Mouse (Mus musculus) neural tube, embryonic 14.5 days (tissue): ENCODE data around the gene Orc2. TPM values are rescaled to one million over a fixed set of nuclear protein-coding genes. Genes with fewer than 3 reads are reported as not detected.

Experiments
- ATAC-seq: fragments of 200-750 bp; cut with Nextera tagmentation; 2 replicates; pipeline ENCODE4 v1.8.0; 2017; ENCODE audit warnings: low read depth, mild to moderate bottlenecking, moderate TSS enrichment, moderate library complexity
- H3K27ac ChIP-seq: fragments of 300-500 bp; sonication (generic); 2 replicates; pipeline ENCODE4 v1.5.1; 2014; ENCODE audit warnings: low read depth, mild to moderate bottlenecking, control low read depth, low read length, moderate library complexity, mixed read lengths
- H3K27me3 ChIP-seq: fragments of 300-500 bp; sonication (generic); 2 replicates; pipeline ENCODE4 v1.6.1; 2014; ENCODE audit warnings: low read length; ENCODE audit not compliant: control insufficient read depth, insufficient read depth
- H3K36me3 ChIP-seq: fragments of 300-500 bp; sonication (generic); 2 replicates; pipeline ENCODE4 v1.6.1; 2014; ENCODE audit warnings: low read length, mixed read lengths; ENCODE audit not compliant: control insufficient read depth, insufficient read depth
- H3K4me1 ChIP-seq: fragments of 300-500 bp; sonication (generic); 2 replicates; pipeline ENCODE4 v1.6.1; 2014; ENCODE audit warnings: low read length; ENCODE audit not compliant: control insufficient read depth, insufficient read depth
- H3K4me2 ChIP-seq: fragments of 300-500 bp; sonication (generic); 2 replicates; pipeline ENCODE4 v1.6.1; 2014; ENCODE audit warnings: mild to moderate bottlenecking, low read depth, low read length, control low read depth
- H3K4me3 ChIP-seq: fragments of 300-500 bp; sonication (generic); 2 replicates; pipeline ENCODE4 v1.5.1; 2014; ENCODE audit warnings: low read depth, low read length, control low read depth, mixed read lengths
- H3K9ac ChIP-seq: fragments of 300-500 bp; sonication (generic); replicated peaks from 2 replicates; pipeline ENCODE4 v1.6.1; 2014; ENCODE audit warnings: low read depth, mild to moderate bottlenecking, control low read depth, low read length, mixed read lengths
- H3K9me3 ChIP-seq: fragments of 300-500 bp; sonication (generic); 2 replicates; pipeline ENCODE4 v1.6.1; 2016; ENCODE audit warnings: low read length; ENCODE audit not compliant: control insufficient read depth
- WGBS: fragments of 180-500 bp; shearing (Covaris S2); extraction: QIAGEN DNeasy Blood & Tissue Kit; methylation state at CpG from one replicate; pipeline ENCODE4 v1.1.7; 2014; 5-methylcytosine and 5-hydroxymethylcytosine counted together
- polyA plus RNA-seq: library from polyadenylated mRNA; unstranded; fragments of >200 nt; fragmentation: Nextera tagmentation; extraction: Ambion mirVana; gene quantifications from 2 replicates; pipeline ENCODE4 v1.2.1, GENCODE M21; 2014

Gene Orc2
- polyA plus RNA-seq, 1 experiment from 2014 or later: 21.6 TPM

GRCm38 (mm10) chr1:58475662-58476061 lies 29.2 kb downstream of the Orc2 start:
- no peaks in the 10 kb centered on the region for H3K4me1 ChIP-seq
- no peak overlapping the region for H3K27ac ChIP-seq
- no peak overlapping the region for H3K4me3 ChIP-seq
- H3K9ac ChIP-seq: no peak overlapping the region
- no peak for ATAC-seq
- WGBS: 95% methylated on average over 8 of the region's 8 CpGs
- no peaks in the 10 kb centered on the region for H3K27me3 ChIP-seq
- no peak overlapping the region for H3K4me2 ChIP-seq
- no peaks in the 10 kb centered on the region for H3K9me3 ChIP-seq
- H3K36me3 ChIP-seq: peaks cover 50% of the 10 kb centered on the region

DNA sequence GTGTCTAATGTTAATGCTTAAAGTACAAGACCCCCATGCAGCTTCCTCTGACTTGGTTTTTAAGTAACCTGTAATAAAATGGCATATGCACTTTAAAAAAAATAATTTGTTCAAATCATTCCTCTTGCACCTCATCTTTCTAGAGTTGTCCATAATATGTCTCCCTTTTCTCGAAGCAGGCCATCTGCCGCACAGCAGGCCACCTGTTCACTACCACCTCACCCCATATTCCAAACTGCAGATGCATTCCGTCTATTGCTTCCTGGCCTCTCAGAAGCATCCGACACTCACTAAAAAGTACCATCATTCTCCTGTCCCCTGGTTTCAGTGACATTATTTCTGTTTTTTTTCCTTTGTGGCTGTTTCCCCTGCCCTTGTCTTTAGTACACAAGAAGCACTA lies 39.3 kb downstream of the Orc2 start:
- H3K9ac ChIP-seq: no peak overlapping the region
- ATAC-seq: no peak
- H3K27ac ChIP-seq: no peak overlapping the region
- no peaks in the 10 kb centered on the region for H3K9me3 ChIP-seq
- H3K4me1 ChIP-seq: no peaks in the 10 kb centered on the region
- H3K27me3 ChIP-seq: no peaks in the 10 kb centered on the region
- H3K36me3 ChIP-seq: peaks cover 64% of the 10 kb centered on the region
- WGBS: 97% methylated on average over 4 of the region's 4 CpGs
- no peak overlapping the region for H3K4me3 ChIP-seq
- no peak overlapping the region for H3K4me2 ChIP-seq

GRCm38 (mm10) chr1:58465042-58465441 lies 39.9 kb downstream of the Orc2 start:
- WGBS: 95% methylated on average over 4 of the region's 4 CpGs
- no peak overlapping the region for H3K9ac ChIP-seq
- no peak overlapping the region for H3K27ac ChIP-seq
- H3K4me1 ChIP-seq: no peaks in the 10 kb centered on the region
- peaks cover 69% of the 10 kb centered on the region for H3K36me3 ChIP-seq
- no peaks in the 10 kb centered on the region for H3K27me3 ChIP-seq
- no peak for ATAC-seq
- no peaks in the 10 kb centered on the region for H3K9me3 ChIP-seq
- H3K4me2 ChIP-seq: no peak overlapping the region
- no peak overlapping the region for H3K4me3 ChIP-seq

- Histone ChIP-seq H3K4me1 (no peaks in the 10 kb centered on the region), H3K27ac (no peak overlapping the region), H3K4me2 (no peak overlapping the region), H3K4me3 (no peak overlapping the region), H3K36me3 (peaks cover 61% of the 10 kb centered on the region), H3K9ac (no peak overlapping the region), H3K27me3 (no peaks in the 10 kb centered on the region), H3K9me3 (no peaks in the 10 kb centered on the region)
- ATAC-seq: no peak
- WGBS: 76% methylated on average over 2 of the region's 2 CpGs
These were observed 41.0 kb downstream of the Orc2 start for GRCm38 (mm10) chr1:58463935-58464334.

GRCm38 (mm10) chr1:58460566-58460965 lies 44.3 kb downstream of the Orc2 start:
- Histone ChIP-seq H3K27ac (no peak overlapping the region), H3K4me2 (no peak overlapping the region), H3K9me3 (no peaks in the 10 kb centered on the region), H3K27me3 (no peaks in the 10 kb centered on the region), H3K9ac (no peak overlapping the region), H3K4me1 (no peaks in the 10 kb centered on the region), H3K4me3 (no peak overlapping the region), H3K36me3 (peaks cover 77% of the 10 kb centered on the region)
- no peak for ATAC-seq
- WGBS: 98% methylated on average over 3 of the region's 3 CpGs

GRCm38 (mm10) chr1:58458867-58459266 lies 46.0 kb downstream of the Orc2 start:
- Histone ChIP-seq H3K36me3 (peaks cover 69% of the 10 kb centered on the region), H3K9me3 (no peaks in the 10 kb centered on the region), H3K27me3 (no peaks in the 10 kb centered on the region), H3K9ac (no peak overlapping the region), H3K4me3 (no peak overlapping the region), H3K27ac (no peak overlapping the region), H3K4me1 (no peaks in the 10 kb centered on the region), H3K4me2 (no peak overlapping the region)
- WGBS: 87% methylated on average over 2 of the region's 2 CpGs
- no peak for ATAC-seq

- Histone ChIP-seq H3K36me3 (peaks cover 70% of the 10 kb centered on the region), H3K27me3 (no peaks in the 10 kb centered on the region), H3K27ac (no peak overlapping the region), H3K9me3 (no peaks in the 10 kb centered on the region), H3K4me2 (no peak overlapping the region), H3K4me1 (no peaks in the 10 kb centered on the region), H3K4me3 (no peak overlapping the region), H3K9ac (no peak overlapping the region)
- WGBS: 91% methylated on average over 5 of the region's 5 CpGs
- no peak for ATAC-seq
These were observed 46.7 kb downstream of the Orc2 start for GRCm38 (mm10) chr1:58458175-58458574.

DNA sequence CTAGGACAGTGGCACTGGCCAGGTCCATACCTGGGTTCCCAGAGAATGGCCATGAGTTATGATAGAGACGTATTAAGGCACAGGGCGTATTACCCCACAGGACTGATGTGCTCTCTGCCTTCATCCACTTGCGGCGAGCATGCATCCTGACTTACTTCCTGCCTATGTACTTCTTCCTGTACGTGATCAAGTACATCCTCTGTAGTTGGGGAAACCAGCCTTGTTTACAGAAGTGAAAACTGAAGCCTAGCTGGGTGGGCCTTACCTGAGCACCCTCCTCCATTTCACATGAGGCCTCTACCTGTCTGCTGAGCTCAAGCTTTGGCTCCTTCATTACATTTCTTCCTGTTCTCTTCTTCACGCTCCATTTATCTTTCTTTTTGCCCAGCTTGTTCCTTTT lies 50.6 kb downstream of the Orc2 start:
- Histone ChIP-seq H3K27me3 (no peaks in the 10 kb centered on the region), H3K36me3 (peaks cover 56% of the 10 kb centered on the region), H3K4me2 (no peak overlapping the region), H3K9ac (no peak overlapping the region), H3K9me3 (no peaks in the 10 kb centered on the region), H3K27ac (no peak overlapping the region), H3K4me3 (no peak overlapping the region), H3K4me1 (no peaks in the 10 kb centered on the region)
- WGBS: 94% methylated on average over 6 of the region's 6 CpGs
- ATAC-seq: no peak

GRCm38 (mm10) chr1:58448396-58448795 lies 56.5 kb downstream of the Orc2 start:
- Histone ChIP-seq H3K4me3 (no peak overlapping the region), H3K9ac (no peak overlapping the region), H3K9me3 (no peaks in the 10 kb centered on the region), H3K4me2 (no peak overlapping the region), H3K27me3 (no peaks in the 10 kb centered on the region), H3K36me3 (peaks cover 17% of the 10 kb centered on the region), H3K4me1 (peaks cover 15% of the 10 kb centered on the region), H3K27ac (no peak overlapping the region)
- ATAC-seq: no peak
- WGBS: 90% methylated on average over 7 of the region's 7 CpGs

DNA sequence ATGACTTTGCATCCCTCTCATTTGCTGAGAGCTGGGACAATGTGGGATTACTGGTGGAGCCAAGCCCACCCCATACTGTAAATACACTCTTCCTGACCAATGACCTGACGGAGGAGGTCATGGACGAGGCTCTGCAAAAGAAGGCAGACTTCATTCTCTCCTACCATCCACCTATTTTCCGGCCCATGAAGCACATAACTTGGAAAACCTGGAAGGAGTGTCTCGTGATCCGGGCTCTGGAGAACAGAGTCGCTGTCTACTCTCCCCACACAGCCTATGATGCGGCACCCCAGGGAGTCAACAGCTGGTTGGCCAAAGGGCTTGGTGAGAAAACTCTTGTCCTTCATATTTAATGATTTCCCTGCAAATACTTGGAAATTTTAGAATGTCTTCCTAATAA lies 57.1 kb downstream of the Orc2 start:
- WGBS: 95% methylated on average over 7 of the region's 7 CpGs
- ATAC-seq: no peak
- H3K27ac ChIP-seq: no peak overlapping the region
- no peaks in the 10 kb centered on the region for H3K27me3 ChIP-seq
- no peak overlapping the region for H3K4me3 ChIP-seq
- peaks cover 14% of the 10 kb centered on the region for H3K36me3 ChIP-seq
- H3K9me3 ChIP-seq: no peaks in the 10 kb centered on the region
- peaks cover 15% of the 10 kb centered on the region for H3K4me1 ChIP-seq
- no peak overlapping the region for H3K9ac ChIP-seq
- H3K4me2 ChIP-seq: no peak overlapping the region
